Mouse (Mus musculus) liver, postnatal 0 days (tissue): Measurements from ENCODE around the gene Rps12.

Experiments
- CTCF ChIP-seq: sonication (generic); IDR thresholded peaks from 2 replicates; pipeline ENCODE4 v1.5.1; 2016; ENCODE audit warnings: antibody characterized with exemption, low read depth
- EP300 ChIP-seq: IDR thresholded peaks from 2 replicates; pipeline ENCODE4 v1.6.1; 2016; ENCODE audit warnings: antibody characterized with exemption, low read depth, mild to moderate bottlenecking

DNA sequence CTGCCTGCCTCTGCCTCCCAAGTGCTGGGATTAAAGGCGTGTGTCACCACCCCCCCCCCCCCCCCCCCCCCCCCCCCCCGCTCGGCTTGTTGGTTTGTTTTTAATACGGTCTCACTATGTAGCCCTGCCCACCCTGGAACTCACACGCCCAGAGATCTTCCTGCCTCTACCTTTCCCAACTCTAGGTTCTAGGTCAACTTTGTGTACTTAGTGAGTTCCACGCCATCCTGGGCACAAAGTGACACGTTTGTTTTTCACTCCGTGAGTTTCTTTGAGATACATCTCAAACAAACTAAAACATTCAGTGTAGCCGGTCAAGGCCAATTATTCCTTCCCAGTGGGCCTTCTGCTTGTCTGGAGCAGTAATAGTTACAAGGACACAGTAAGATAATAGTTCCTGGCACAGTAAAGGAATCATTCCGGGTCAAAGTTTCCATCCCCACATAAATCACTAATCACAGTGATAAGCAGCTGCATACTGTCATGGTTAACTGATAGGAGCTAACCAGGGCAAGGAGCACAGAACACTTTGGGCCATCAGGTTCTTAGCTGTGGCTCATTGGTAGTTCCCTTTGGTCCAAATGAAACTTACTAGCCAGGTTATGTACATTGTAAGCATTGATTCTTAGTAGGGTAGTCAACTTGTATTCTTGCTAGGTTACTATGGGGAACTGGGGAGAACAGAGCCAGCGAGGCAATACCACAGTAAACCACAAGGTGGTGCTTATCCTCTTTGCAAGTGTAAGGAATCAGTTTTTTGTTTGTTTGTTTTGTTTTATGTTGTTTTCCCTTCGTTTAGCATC lies 24.8 kb upstream of the Rps12 start:
- TF ChIP-seq CTCF (peak; percentile 84), EP300 (no peak)
